Mouse (Mus musculus) frontal cortex, postnatal 14 days (tissue): Measurements from ENCODE around the gene Nt5c3b.

Experiments
- DNase-seq, 2 experiments: peaks; one replicate each; pipeline ENCODE4 v3.0.0; 2022; ENCODE audit warnings: low spot score in 2 of 2

Nt5c3b gene

DNA sequence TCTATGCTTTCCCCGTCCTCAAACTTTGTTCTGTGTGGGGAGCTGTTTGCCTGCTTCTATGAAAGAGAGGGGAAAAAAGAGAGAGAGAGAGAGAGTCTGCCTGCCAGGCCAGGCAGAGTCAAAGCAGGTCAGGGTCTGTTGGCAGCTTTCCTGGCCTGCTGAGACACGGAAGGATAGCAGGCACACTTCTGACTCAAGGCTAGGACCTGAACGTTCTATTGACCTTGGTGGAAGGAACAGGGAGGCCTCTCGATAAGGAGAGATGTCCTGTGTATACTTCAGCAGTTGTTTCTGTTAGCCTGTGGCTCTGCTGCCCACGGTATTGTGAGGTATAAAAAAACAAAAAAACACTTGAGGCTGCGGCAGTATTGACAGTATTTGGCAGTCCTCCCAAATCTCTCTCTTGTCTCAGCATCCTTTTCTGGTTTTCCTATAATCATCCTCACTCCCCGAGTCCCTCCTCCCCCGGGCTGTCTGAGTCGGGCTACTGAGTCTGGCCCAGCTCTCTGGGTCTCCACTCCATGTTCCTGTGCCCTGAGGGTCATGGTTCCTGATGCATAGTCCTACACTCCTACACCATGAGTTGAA, 12.9 kb downstream of the Nt5c3b start:
- no peak for DNase-seq

DNA sequence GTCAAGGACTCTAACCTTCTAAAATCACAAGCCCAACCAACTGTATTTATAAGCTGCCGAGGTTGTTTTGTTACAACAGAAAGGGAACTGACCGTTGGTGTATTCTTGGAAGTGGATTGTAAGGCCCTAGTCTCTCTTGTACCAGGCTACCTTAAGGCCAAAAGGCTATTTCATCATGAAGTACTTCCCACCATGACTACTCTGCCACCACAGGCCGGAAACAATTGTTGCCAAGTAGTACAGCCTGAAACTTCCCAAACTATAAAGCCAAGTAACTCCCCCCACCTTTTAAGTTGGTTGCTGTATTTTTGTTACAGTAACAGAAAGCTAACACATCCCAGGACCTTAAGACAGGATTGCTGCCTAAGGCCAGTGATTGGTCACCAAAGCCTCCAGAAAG, 14.8 kb downstream of the Nt5c3b start:
- DNase-seq: no peak

DNA sequence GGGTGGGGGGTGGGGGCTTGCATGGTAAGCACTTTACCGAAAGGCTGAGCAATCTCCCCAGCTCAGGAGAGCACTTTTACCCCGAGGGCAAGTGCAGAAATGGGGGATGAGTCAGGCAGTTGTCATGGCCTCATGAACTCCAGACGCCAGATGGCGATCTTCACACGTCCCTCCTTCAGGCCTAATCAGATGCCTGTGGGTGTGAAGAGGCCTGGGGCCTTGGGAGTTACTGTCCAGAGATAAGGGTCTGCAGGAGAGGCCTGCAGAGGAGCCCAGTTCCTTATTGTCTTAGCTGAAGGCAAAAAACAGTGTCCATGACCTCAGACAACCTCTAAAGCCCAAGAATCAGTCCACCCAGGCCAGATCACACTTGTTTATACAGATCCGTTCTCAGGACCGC, 15.8 kb downstream of the Nt5c3b start:
- peak in 1 of 2 experiments; percentile 60 for DNase-seq

DNA sequence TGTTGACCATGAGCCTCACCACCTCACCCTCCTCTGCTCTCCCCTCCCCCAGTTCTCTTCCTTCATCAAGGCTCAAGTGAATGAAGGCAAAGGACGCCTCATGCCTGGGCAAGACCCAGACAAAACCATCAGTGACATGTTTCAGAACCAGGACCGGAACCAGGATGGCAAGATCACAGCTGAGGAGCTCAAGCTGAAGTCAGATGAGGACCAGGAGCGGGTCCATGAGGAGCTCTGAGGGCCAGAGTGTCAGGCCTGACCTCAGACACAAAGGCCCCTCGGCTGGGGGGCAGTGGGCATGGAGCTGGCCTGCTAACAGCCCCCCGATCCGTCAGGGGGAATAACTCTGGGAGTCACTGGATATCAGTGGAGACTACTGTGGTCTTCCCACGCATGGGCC, 17.8 kb downstream of the Nt5c3b start:
- no peak for DNase-seq

DNA sequence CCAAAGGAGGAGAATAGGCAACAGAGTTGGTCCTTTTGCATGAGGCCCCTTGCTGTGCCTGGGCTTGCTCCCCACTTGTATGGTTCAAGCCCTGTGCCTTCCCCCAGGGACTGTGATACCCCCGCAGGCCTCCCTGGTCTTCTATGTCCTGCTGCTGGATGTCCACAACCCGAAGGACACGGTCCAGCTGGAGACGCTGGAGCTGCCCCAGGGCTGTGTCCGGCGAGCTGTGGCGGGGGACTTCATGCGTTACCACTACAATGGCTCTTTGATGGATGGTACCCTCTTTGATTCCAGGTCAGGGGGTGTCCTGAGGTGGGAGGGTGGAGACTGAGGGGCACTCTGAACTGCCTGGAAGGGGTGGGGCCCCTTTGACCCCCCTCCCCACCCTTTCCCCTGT, 20.1 kb downstream of the Nt5c3b start:
- no peak for DNase-seq

DNA sequence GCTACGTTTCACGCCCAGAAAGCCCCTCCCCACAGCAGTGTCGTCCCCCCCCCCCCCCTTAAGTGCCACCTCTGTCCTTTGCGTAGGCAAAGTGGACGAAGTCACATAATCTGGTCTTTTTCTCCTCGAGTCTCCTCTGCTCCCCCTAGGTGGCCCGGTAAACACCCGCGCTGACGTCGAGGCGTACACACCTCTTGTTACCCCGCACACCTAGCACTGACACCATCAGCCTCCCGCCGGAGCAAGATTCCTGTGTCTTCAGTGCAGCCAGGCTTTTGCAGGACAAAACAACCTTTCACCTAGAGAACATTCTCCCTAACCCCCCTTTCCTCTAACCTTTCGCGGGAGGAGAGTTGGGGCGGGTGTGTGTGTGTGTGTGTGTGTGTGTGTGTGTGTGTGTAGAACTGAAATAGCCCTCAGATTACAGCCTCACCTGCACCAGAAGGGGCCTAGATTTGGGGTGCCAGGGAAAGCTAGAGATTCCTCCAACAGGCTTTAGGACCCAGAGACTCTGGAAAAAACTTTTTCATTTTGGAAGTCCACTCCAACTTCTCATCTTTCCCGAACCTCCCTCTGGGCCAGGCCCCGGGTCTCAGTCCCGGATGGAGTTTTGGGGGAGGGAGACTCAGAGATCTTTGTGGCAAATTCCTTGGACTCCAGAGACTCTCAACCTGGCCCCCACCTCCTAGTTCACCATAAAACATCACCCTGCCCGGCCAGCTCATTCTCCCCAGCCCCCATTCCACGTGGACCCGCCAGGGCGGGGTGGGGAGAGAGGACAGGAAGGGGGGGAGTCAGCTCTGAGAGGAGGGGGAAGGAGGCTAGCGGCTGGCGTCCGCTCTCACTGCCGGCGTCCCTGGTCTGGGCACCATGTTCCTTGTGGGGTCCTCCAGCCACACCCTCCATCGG, 26.4 kb downstream of the Nt5c3b start, which contains the start of gene Fkbp10:
TSS of gene Fkbp10 (plus strand) at position 784 of the 909 bp plus-strand sequence.
- no peak for DNase-seq

DNA sequence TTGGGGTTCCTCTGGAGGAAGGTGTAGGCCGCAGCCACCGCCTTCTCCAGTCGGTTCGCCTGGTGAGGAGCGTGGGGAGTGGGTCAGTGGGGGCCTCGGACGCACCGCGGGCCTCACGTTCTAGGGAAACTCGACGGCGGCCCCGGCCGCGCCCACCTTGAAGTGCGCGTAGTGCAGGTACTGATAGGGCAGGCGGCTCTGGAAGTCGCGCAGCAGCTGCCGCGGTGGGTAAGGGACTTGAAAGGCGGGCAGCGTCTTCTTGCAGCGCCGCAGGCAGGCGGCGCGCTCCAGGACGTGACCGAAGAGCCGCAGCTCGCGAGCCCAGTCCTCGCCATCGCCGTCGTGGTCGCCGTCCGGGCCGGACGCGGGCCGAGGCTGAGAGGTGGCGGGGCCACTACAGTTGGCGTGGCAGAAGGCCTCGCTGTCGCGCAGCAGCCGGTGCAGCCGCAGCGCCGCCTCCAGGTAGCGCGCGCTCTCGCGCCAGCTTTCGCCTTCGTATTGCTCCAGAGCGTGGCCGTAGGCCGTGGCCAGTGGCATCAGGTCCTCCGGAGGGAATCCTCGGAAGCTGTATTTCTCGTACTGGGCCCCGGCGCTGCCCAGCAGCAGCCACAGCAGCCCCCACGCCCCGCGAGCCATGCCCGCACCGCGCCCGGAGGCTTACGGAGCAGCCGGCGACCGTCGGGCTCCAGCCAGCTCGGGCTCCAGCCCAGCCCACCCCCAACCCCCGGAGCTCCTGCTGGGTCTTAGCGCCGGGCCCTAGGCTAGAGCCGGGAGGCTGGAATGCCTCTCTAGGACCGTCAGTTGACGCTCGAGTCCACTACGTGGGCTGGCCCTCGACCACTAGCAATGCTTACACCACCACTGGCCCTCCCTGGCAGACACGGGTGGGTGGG, 27.3 kb downstream of the Nt5c3b start, which contains the start of gene P3h4:
TSS of gene P3h4 (minus strand) at position 816 of the 893 bp plus-strand sequence.
- DNase-seq: peak in 1 of 2 experiments; percentile 62

DNA sequence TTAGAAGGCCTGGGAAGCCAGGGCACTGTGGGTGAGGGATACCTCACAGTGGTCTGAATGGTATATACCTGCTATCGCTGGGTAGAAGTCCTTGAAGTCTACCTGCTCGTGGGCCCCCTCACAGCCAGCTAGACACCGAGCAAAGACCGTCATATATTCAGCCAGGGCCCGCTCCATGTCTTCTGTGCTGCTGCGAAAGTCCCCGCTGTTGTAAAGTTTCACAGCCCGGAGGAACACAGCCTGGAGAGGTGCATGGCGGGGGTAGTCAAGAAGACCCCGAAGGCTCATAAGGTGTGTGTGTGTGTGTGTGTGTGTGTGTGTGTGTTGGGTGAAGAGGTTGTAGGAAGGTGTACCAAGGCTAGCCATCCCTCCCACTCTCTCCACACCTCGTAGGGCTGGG, 28.1 kb downstream of the Nt5c3b start:
- DNase-seq: no peak

DNA sequence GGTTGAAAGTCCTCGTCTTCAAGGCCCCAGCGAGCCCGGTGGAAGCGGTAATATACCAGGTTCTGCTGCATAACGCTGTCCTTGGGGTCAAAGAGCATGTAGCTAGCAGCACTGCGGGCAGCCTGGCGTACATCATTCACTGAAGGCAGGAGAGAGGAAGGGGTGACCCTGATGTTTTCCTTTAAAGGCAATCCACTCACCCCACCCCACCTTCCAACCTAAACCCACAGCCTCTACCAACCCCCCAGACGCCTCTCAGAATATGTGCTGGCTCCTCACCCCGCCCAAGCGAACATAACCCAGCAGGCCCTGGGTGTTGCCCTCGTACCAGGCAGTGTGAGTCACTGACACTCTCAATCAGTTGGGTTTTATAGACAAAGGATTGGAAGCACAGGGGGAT, 29.9 kb downstream of the Nt5c3b start:
- DNase-seq: no peak

DNA sequence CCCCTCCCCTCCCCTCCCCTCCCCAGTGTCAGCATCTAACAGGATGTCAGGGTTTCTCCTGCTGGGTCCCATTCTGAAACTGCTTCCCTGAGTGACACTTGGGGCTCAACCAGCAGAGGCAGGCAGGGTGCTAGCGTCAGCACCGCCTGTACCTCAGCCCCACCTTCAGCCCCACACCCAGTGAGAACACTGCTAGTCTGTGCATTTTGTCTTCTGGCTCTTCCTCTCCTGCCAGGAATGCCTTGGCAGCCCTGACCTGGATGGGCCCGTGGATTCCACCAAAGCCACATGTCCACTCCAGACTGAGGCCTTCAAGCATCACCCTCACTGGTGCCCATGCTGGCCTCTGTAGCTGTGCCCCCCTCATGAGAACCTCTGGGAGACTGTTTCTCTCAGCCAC, 31.9 kb downstream of the Nt5c3b start:
- DNase-seq: no peak

DNA sequence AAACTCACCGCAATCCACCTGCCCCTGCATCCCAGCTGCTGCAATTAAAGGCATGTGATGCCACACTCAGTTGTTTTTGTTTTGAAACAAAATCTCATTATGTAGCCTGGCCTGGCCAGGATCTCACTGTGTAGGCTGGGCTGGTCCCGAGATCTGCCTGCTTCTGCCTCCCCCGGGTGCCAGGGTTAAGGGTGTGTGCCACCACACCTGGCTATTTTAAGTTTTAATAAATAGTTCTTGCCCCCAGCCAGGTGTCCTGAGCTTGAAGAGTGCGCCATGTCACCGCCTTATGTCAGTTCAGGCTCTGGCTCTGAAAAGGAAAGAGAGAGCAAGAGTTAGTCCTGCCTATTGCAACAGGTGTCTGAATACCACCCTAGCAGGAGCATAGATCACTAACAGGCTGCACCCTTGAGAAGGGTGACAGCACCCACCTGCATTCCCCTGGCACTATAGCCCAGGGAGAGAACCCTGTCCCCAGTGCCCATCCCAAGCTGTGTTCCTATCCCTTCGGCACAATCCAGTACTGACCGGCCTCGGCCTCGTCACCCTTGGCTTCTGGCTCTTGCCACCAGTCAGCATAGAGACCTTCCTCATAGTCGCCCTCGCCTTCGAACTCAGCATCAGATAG, 32.7 kb downstream of the Nt5c3b start:
- no peak for DNase-seq

DNA sequence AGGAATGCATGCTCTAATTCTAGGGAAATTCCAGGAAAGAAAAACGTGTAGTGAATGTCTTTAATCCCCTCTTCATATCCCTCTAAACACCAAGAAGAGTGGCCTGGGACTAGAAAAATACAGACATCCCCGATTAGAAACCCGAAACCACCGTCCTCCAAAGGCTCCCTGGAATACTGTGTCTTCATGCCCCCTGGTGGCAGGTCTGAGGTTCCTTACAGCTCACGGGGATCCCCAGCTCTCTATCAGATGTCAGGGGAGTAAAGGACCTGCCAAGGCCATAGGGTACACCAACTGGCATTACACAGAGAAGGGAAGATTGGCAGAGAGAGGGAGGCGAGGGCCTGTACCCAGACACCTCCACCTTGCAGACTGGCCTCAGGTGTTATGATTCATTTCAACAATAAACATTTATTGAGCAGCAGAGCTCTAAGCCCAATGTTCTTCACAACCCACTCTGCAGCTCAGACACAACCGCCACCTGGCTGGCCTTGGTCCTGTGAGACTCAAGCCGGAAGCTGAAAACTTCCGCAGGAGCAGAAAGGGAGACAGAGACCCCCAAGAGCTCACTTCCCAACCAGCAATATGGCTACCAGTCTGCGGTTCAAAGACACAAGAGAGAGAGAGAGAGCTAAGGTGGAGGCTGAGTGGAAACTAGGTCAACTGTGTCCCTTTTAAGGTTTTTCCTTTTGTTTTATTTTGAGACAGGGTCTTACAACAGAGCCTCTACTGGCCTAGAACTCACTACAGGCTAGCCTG, 33.4 kb downstream of the Nt5c3b start:
- peak in 1 of 2 experiments; percentile 57 for DNase-seq

DNA sequence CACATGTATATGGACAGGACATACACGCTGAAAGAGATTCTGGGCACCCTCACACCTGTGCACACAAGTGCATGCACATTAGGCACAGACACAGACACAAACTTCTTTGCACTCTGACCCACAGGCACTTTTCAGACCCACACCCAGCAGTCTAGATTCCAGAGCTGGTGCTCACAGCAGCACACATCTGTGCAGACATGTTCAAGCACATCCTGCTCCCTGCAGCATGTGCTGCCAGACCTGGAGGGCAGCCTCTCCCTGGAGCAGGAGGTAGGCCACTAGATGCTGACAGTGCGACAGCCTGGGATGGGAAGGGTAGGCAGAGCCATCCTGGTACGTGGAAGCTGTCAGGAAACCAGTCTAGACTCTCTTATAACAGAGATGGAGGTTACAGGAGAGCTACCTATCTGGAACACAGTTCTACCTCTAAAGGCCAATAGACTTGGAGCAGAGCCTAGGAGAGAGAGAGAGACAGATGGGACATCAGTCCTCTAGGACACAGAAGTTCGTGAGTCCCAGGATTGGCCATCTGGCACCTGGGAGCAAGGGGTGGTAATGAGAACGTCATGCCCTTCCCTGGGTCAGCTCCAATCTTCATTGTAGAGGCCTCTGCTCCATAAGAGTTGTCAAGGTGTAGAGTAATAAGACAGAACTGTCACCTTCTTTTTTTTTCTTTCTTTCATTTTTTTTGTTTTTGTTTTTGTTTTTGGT, 34.5 kb downstream of the Nt5c3b start:
- DNase-seq: no peak

DNA sequence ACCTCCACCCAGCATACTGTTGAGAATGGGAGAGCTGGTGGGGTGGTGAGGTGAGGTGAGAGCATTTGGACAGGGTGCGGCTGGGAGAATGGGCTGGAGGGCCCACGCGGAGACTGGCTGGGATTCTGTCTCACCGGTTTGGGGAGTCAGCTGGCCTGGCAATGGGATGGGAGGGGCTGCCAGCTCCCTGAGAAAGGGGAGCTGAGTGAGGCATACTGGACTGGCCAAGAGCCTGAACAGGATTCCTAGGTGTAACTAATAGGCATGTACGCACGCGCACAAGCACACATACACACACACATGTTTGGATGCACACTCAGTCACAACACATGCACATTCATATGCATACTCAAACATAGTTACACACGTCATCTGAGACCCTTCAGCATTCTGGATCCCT, 35.3 kb downstream of the Nt5c3b start:
- DNase-seq: no peak

DNA sequence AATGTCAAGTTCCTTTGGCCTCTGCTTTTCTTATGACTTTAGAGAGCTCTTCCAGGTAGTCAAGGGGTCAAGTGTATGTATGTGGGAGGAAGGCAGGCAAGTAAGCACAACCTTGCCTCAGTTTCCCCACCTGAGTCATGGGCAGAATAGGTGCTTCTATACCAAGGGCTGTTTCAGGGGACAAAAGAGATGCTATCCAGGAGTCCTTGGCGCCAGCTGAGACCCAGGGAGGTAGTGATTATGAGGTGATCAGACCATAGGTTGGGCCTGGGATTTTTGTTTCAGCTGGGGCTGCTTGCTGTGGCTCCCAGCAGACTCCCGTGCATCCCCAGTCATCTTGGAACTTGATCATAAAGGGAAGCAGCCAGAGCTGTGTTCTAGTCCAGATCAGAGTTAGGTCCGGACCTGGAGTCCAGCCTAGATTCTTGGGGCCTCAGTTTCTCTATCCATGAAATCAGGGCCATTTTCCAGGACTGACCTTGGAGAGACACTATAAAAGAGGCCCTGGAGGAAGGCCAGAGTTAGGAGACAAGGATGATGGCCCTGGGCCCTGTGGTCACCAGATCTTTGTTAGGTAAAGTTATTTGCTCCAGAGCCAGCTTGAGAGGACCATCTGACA, 37.0 kb downstream of the Nt5c3b start:
- no peak for DNase-seq

DNA sequence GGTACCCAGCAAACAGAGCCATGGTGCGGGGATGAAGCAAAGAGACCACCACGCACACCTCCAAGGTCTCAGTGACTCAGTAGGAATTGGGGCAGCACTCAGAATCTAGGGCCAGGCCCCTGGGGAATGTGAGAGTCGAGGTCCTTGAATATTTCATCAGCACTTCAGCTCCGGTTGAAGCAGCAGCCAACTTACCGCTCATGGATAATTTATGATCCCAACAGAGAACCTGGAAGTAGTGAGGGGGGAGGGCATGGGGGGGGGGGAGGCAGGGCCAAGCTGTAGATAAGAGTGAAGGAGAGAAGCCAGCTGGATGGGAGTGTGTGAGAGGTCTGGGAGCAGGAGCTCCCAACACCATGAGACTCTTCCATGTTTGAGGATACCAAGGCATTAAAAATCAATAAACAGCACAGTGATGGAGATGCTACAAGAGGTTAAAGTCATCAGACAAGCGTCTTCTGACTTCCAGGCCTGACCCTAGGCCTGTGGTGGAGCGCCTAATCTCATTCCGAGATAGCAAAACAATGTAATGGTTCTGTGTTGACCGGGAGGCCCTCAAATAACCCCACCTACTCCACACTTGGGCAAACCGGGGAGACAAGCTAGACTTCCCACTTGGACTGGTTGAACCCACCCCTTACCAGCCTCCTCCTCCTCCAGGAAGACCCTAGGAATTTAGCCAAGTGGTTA, 38.0 kb downstream of the Nt5c3b start:
- no peak for DNase-seq

DNA sequence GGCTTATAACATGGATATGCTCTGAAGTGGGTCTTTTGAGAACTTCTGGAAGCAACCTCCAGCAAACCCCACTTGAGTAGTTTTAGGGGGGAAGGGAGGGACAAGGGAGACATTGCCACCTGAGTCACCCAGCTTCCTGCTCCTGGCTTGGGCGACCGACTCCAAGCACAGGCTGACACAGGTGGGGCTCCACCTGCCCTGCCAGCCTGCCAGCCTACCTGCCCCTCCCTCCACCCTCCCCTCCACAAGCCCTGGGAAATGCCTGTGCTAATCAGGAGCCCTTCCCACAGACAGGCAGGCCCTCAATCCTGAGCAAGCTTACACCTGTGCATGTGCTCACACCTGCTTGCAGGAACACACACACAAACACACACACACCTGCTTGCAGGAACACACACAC, 38.9 kb downstream of the Nt5c3b start:
- DNase-seq: no peak

DNA sequence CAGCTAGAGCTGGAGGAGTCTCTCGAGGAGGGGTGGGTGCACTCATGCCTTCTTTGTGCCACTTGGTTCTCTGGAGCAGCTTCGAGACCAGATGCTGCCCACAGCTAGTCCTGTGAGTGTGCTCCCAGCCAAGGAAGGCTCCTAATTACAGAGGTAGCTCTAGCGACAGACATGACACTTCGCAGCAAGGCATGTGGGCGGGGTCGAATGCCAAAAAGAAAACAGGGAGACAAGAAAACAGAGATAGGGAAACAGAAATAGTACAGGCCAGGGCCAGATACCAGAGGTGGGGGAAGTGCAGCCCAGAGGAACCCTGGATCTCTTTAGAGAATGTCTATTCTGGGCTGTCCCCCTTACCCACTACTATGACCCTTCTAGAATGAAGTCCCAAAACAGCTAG, 39.4 kb downstream of the Nt5c3b start:
- no peak for DNase-seq

DNA sequence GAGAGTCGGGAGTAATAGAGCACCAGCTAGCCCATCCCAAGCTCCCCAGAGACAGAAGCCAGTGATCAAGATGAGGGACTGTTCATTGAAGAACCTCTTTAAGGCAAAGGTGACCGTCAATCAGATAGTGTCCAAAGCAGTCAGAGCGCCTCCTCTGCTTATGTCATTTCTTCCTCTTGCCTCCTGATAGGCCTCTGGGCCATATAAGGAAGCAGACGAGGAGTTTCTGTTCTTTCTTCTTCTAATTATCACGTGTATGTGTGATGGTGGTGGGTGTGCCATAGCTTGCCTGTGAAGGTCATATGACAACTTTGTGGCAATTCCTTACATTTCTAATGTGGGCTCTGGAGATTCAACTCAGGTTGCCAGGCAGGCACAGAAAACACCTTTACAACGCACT, 40.8 kb downstream of the Nt5c3b start:
- DNase-seq: no peak
